Mouse (Mus musculus) myocyte (in vitro differentiated cells): Measurements from ENCODE around the gene Shprh.

Experiments used
- POLR2A ChIP-seq: IDR thresholded peaks from one replicate; pipeline ENCODE4 v1.6.1; 2011; ENCODE audit warnings: low read depth, mild to moderate bottlenecking, control low read depth, moderate library complexity; ENCODE audit not compliant: insufficient read length
- SRF ChIP-seq: IDR thresholded peaks from one replicate; pipeline ENCODE4 v1.6.1; 2011; ENCODE audit warnings: low read depth; ENCODE audit not compliant: control insufficient read depth, insufficient read length
- TCF12 ChIP-seq: IDR thresholded peaks from one replicate; pipeline ENCODE4 v1.6.1; 2011; ENCODE audit warnings: mild to moderate bottlenecking, control low read depth; ENCODE audit not compliant: poor library complexity, insufficient read depth, severe bottlenecking

- TF ChIP-seq POLR2A (no peak), SRF (no peak), TCF12 (no peak)
These were observed 77.2 kb downstream of the Shprh start for GRCm38 (mm10) chr10:11226442-11226841.
